Comparison of ENCODE assay signal across 20 mouse cellular contexts in genomic region chr15:79562417-79562816, GRCm38 (mm10). TPM values are rescaled to one million over a fixed set of nuclear protein-coding genes. Genes with fewer than 3 reads are reported as not detected.
A peak's percentile ranks its signal among the peaks of the same experiment; 100 is the strongest.
DNase-seq lines count a peak whose midpoint lies in the region.
"Had no signal": no experiment of that assay in that cellular context is flagged by ENCODE, and none has a peak within 500 bp of the region (broad histone marks: within the 10 kb centered on the region; RNA-seq: fewer than 3 reads in every experiment).

No protein-coding gene starts in this region.

- H3K4me3 ChIP-seq in hindbrain, embryonic 10.5 days: no peak overlapping the region
- H3K4me3 ChIP-seq: embryonic facial prominence, embryonic 12.5 days; forebrain, embryonic 13.5 days; intestine, embryonic 15.5 days; lung, embryonic 15.5 days; megakaryocyte, embryonic 14.5 days; myocyte had no signal

- no peaks in the 10 kb centered on the region for H3K4me1 ChIP-seq in hindbrain, embryonic 10.5 days (replicated peaks)
- H3K4me1 ChIP-seq: forebrain, embryonic 13.5 days; intestine, embryonic 15.5 days; lung, embryonic 15.5 days had no signal

- 92% methylated on average over 9 of the region's 9 CpGs for WGBS in hindbrain, embryonic 10.5 days

- H3K9me3 ChIP-seq in hindbrain, embryonic 10.5 days: no peaks in the 10 kb centered on the region
- H3K9me3 ChIP-seq: embryonic facial prominence, embryonic 12.5 days; forebrain, embryonic 13.5 days; intestine, embryonic 15.5 days; lung, embryonic 15.5 days had no signal

- peak; percentile 76 for DNase-seq in heart, adult 11 months
- no peak for DNase-seq in heart, postnatal 36 days
- DNase-seq in left cerebral cortex, adult 11 months (ENCODE audit: low spot score): peak; percentile 58
- DNase-seq in left cerebral cortex, postnatal 4 days: no peak
- DNase-seq in left cerebral cortex, adult 18-20 months (ENCODE audit: low spot score in 2 of 2): peak; percentile 36 to 59
- peak; percentile 41 for DNase-seq in right cerebral cortex, postnatal 25 days
- no peak for DNase-seq in neural tube, embryonic 10.5 days (ENCODE audit: extremely low spot score, low spot score)
- no peak for DNase-seq in hindbrain, embryonic 10.5 days (ENCODE audit: low spot score)
- DNase-seq: adrenal gland, adult 2 months; cerebellum, postnatal 25 days; kidney, postnatal 36 days; thymus, postnatal 14 days had no signal

- no peaks in the 10 kb centered on the region for H3K27me3 ChIP-seq in hindbrain, embryonic 10.5 days (ENCODE audit: insufficient read depth, poor library complexity, severe bottlenecking)
- H3K27me3 ChIP-seq: embryonic facial prominence, embryonic 12.5 days; forebrain, embryonic 13.5 days; intestine, embryonic 15.5 days; lung, embryonic 15.5 days had no signal

- H3K36me3 ChIP-seq in hindbrain, embryonic 10.5 days: no peaks in the 10 kb centered on the region
- H3K36me3 ChIP-seq: embryonic facial prominence, embryonic 12.5 days; intestine, embryonic 15.5 days; lung, embryonic 15.5 days had no signal

- intact Hi-C loops in heart, postnatal 36 days (cut with DNase I): no loop called here
- intact Hi-C loops in left cerebral cortex, postnatal 4 days (cut with DNase I): no loop called here

- no peak overlapping the region for H3K27ac ChIP-seq in hindbrain, embryonic 10.5 days
- H3K27ac ChIP-seq: embryonic facial prominence, embryonic 12.5 days; forebrain, embryonic 13.5 days; intestine, embryonic 15.5 days; lung, embryonic 15.5 days had no signal

RNA-seq across cellular contexts. Expression of gene Ddx17, which starts 15.9 kb away (rescaled TPM):
- total RNA-seq in heart, postnatal 36 days (2021): 10 to 100 TPM; 84.7 to 86.5 TPM
- 100 to 1,000 TPM; 446 to 452 TPM for total RNA-seq in left cerebral cortex, postnatal 4 days (2021)
- 100 to 1,000 TPM; 304 to 309 TPM for total RNA-seq in left cerebral cortex, adult 18-20 months (2021)
- polyA plus RNA-seq in hindbrain, embryonic 10.5 days (2016; fragmentation: Nextera tagmentation; extraction: Ambion mirVana): 46.9 and 50.1 TPM in 2 replicates

RNA-seq across cellular contexts. Expression of gene Dmc1, which starts 42.5 kb away (rescaled TPM):
- not detected for total RNA-seq in heart, postnatal 36 days (2021)
- 1 to 10 TPM; 1.6 to 2.3 TPM for total RNA-seq in left cerebral cortex, postnatal 4 days (2021)
- under 1 TPM; 0.37 to 0.53 TPM for total RNA-seq in left cerebral cortex, adult 18-20 months (2021)
- 1.2 and 1.5 TPM in 2 replicates for polyA plus RNA-seq in hindbrain, embryonic 10.5 days (2016; fragmentation: Nextera tagmentation; extraction: Ambion mirVana)
- polyA plus RNA-seq: liver, adult 2 months; myocyte had no signal

RNA-seq across cellular contexts. Expression of gene Kdelr3, which starts 46.2 kb away (rescaled TPM):
- total RNA-seq in heart, postnatal 36 days (2021): 1 to 10 TPM; 6.5 to 7.2 TPM
- under 1 TPM; 0.72 to 0.91 TPM for total RNA-seq in left cerebral cortex, postnatal 4 days (2021)
- under 1 TPM; 0.35 to 0.63 TPM for total RNA-seq in left cerebral cortex, adult 18-20 months (2021)
- polyA plus RNA-seq in hindbrain, embryonic 10.5 days (2016; fragmentation: Nextera tagmentation; extraction: Ambion mirVana): 11.4 and 21.5 TPM in 2 replicates
- total RNA-seq: granulocyte monocyte progenitor cell, adult 5-6 weeks had no signal

RNA-seq across cellular contexts. Expression of gene Kcnj4, which starts 57.4 kb away (rescaled TPM):
- total RNA-seq in heart, postnatal 36 days (2021): under 1 TPM in 1 of 2 experiments, not detected in 1; 0.11 TPM
- 10 to 100 TPM; 29.9 to 39.5 TPM for total RNA-seq in left cerebral cortex, postnatal 4 days (2021)
- 100 to 1,000 TPM; 184 TPM for total RNA-seq in left cerebral cortex, adult 18-20 months (2021)
- not detected in 2 replicates for polyA plus RNA-seq in hindbrain, embryonic 10.5 days (2016; fragmentation: Nextera tagmentation; extraction: Ambion mirVana)
- total RNA-seq: granulocyte monocyte progenitor cell, adult 5-6 weeks; liver, adult 2 months had no signal
- polyA plus RNA-seq: embryonic facial prominence, embryonic 12.5 days; forebrain, embryonic 13.5 days; intestine, embryonic 15.5 days; liver, adult 2 months had no signal

Comparison
In these comparisons a context has a peak if more than half of its experiments do, and no peak if none do; other contexts are left out.
1. DNase-seq: peak in heart, adult 11 months (single experiment), left cerebral cortex, adult 11 months (single experiment), left cerebral cortex, adult 18-20 months (2 of 2) and right cerebral cortex, postnatal 25 days (single experiment); none in heart, postnatal 36 days (0 of 2), left cerebral cortex, postnatal 4 days (single experiment), neural tube, embryonic 10.5 days (single experiment) and hindbrain, embryonic 10.5 days (single experiment).